Mouse (Mus musculus): ENCODE results near the gene Csk.

Gene Csk

GRCm38 (mm10) chr9:57657843-57658242 is 4.4 kb upstream of the Csk start:
- DNase-seq (ENCODE audit: low read depth, low spot score) = no peak

DNA sequence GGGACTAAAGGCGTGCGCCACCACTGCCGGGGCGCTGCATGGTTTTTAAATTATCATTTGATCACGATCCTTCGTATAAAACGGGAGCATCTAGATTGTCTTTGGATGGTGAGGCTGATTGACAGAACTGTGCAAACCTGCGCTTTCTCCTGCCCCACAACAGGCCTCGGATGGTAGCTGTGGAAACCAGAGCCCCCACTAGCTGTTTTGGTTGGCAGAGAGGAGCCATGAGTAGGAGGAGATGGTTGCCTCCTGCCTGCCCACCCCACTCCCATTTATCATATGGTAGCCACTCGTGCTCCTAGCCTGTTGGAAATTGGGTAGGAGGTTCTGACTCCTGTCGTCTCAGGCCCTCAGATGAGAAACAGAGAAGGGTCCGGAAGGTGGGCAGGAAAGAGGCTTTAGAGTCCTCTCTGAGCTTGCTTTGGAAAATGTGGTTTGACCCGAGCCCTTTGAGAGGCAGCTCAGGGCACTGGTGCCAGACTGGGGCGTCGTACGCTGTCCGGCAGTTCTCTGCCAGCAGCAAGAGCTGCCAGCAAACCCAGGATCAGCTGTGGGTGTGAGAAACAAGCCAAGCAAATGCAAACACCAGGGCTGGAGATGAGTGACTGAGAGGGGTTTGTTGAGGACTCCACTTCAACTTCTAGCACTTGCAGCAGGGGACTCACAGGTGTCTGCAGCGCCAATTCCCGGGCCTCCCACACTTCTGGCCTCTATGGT is 3.4 kb upstream of the Csk start:
- no peak for DNase-seq (ENCODE audit: low read depth, low spot score)

DNA sequence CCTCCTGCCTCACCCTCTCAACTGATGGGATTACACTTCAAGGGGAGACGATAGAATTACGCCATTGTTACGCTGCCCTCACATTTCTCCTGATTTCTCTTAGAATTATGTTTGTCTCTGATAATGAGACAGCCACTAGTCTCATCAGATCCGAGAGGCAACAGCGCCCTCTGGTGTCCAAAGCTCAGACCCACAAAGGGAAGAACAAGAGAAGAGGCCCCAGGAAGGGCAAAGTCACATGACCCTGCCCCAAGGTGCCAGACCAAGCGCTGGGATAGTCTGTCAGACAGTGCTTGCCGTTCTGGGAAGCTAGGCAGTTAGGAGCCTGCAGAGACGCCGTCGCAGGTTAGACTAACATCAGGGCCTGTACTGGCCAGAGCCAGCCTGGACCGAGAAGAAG is 2.3 kb upstream of the Csk start:
- DNase-seq (ENCODE audit: low read depth, low spot score) = peak; percentile 95

DNA sequence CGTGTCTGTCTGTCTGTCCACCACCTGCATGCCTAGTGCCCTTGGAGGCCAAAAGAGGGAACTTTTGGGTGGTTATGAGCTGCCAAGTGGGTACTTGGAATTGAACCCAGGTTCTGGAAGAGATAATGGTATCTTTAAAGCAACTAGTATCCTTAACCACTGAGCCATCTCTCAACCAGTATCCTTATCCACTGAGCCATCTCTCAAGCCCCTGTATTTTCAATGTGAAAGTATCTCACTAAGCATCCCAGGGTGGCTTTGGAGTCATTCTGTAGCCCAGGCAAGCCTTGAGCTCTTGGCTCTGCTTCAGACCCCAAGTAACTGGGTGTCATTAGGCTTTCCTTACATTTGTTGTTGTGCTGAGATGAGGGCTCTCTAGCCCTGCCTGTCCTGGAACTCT is 1.5 kb upstream of the Csk start:
- DNase-seq (ENCODE audit: low read depth, low spot score) = no peak

DNA sequence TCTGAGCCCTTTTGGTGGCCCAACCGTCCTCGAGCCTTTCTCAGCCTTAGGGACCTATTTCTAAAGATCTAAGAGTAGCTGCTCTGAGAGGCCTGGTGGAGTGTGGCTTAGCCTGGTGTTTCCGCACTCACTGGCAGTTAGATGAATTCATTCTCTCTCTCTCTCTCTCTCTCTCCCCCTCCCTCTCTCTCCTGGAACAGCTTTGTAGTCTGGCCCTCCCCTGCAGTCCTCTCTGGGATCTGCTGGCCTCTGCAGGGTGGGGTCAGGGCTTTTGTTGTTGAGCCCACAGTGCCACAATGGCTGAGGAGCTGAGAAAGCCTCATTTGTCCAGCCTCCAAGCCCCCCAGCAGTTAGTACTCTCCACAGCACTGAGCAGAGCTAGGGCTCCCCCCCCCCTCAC is 576 bp downstream of the Csk start:
- DNase-seq (ENCODE audit: low read depth, low spot score) = no peak

GRCm38 (mm10) chr9:57652351-57652750 is 1.1 kb downstream of the Csk start:
- no peak for DNase-seq (ENCODE audit: low read depth, low spot score)

GRCm38 (mm10) chr9:57650786-57651311 is 2.6 kb downstream of the Csk start:
- no peak for DNase-seq (ENCODE audit: low read depth, low spot score)

DNA sequence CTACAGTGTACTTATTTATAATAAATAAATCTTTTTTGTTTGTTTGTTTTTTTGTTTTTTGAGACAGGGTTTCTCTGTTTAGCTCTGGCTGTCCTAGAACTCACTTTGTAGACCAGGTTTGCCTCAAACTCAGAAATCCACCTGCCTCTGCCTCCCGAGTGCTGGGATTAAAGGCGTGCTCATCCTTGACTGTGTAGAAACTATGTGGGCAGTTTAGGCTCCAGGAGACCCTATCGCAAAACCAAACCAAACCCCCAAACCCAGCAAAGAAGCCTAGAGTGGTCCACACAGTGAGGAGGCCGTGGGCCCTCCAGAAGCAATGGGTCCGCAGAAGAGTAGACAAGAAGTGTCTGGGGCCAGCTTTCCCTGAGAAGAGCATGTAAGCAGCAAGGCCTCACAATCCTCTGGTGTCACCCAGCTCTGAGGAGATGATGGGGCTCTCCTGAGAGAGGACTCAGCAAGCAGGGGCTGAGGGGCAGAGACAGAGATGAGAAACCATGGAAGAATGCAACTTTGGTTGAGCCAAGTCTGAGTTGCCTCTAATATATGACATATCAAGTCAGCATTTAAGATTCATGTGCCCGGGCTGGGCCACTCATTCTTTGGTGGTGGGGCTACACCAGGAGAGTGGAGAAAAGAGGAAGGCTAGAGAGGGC is 3.2 kb downstream of the Csk start:
- DNase-seq (ENCODE audit: low read depth, low spot score) = no peak

GRCm38 (mm10) chr9:57647286-57648108 is 5.9 kb downstream of the Csk start:
- no peak for DNase-seq (ENCODE audit: low read depth, low spot score)

DNA sequence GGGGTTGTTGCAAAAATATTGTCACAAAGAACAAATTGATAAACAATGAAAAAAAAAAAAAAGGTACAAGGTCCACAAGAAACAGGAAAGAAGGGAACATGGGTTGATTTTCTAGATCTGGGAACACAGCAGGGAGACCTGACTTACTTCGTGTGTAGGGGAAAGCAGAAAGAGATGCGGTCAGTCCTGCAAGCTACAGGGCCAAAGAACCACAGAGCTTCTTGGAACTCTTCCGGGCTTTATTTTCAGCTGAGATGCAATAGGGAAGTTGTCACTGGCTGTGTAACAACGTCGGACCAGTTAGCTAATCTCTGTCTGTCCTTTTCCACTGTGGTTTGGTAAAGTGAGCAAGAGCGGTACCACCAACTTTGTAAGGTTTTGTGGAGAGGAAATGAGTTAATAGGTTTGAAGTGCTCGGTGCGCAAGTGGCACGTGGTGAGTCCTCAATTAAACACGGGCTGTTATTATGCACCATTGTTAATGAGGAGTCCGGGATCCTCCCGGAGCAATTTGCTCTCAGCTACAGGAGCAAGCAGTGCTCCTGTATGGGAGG is 6.8 kb downstream of the Csk start:
- no peak for DNase-seq (ENCODE audit: low read depth, low spot score)

DNA sequence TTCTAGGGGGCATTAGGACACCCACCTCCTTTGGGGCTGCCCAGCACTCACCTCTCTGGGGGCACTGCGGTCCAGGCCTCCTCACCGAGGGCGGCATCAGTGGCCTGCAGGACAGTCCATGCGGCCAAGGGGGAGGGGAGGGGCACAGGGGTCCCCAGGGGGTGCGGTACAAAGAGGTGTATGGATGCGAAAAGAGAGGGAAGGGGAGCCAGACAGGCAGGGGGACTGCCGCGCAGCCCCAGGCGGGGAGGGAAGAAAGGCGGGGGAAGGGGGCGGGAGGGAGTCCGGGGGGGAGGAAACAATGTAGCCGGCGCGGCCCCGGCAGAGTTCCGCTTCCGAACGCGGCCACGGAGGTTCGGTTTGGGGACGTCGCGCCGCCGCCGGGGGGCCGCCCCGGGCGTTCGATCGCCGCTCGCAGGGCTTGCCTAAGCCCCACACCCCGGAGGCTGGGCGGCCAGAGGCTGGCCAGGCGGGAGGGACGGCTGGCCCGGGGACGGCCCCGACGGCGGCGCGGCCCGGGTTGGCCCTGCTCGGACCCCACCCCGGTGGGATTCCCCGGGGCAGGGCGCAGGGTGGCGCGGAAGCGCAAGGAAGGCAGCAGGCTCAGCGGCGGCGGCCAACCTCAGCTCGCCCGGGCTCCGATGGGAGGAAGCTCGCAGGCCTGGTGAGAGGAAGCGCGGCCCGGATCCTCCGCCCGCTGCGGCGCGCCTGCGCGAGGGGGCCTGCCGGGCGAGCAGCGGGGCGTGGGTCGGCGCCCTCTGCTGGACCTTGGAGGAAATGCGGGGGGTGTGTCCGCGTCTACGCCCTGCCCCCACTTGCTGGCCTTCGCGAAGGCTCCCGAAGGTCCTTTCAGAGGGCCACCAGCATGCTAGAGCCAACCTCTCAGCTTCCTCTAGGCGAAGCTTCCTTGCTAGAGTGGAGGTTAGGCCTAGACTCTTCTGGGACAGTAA is 8.2 kb downstream of the Csk start:
- peak; percentile 86 for DNase-seq (ENCODE audit: low read depth, low spot score)

- DNase-seq (ENCODE audit: low read depth, low spot score) = no peak
Measured at GRCm38 (mm10) chr9:57644442-57644943, 8.9 kb downstream of the Csk start.

DNA sequence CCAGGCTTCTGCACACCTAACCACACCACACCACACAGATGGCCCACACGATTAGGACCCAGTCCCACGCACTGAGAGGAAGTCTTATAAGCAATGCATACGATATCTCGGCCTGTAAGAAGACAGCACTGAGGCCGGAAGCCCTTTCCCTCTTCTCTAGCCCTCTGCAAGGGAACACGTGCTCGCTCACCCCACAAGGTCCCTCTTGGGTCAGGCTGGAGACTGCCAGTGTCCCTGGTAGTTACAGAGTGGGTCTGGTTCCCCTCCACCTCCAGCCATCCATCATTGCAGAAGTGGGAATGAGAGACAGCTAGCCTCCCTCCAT is 9.6 kb downstream of the Csk start:
- no peak for DNase-seq (ENCODE audit: low read depth, low spot score)

GRCm38 (mm10) chr9:57643169-57643855 is 10.1 kb downstream of the Csk start:
- no peak for DNase-seq (ENCODE audit: low read depth, low spot score)

GRCm38 (mm10) chr9:57641775-57642550 is 11.5 kb downstream of the Csk start:
- DNase-seq (ENCODE audit: low read depth, low spot score) = no peak

- no peak for DNase-seq (ENCODE audit: low read depth, low spot score)
Measured at GRCm38 (mm10) chr9:57641022-57641421, 12.4 kb downstream of the Csk start.

DNA sequence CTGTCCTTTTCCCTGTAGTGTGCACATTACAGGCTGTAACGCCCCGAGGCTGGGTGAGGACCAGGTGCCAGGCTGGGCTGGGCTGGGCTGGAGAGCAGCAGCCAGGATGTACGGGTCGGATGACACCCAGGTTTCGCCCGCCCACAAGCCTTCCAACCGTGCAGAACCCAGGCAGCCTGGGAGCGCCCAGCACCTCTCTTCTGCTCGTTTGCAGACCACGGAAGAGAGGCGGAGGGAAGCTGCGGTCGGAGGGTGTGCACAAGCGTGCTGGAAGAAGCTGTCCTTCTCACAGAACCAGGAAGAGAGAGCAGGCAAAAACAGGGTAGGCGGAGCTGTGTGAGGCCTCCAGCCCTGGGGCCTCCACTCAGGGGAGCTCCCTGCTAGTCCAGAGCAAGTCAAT is 13.0 kb downstream of the Csk start:
- no peak for DNase-seq (ENCODE audit: low read depth, low spot score)

DNA sequence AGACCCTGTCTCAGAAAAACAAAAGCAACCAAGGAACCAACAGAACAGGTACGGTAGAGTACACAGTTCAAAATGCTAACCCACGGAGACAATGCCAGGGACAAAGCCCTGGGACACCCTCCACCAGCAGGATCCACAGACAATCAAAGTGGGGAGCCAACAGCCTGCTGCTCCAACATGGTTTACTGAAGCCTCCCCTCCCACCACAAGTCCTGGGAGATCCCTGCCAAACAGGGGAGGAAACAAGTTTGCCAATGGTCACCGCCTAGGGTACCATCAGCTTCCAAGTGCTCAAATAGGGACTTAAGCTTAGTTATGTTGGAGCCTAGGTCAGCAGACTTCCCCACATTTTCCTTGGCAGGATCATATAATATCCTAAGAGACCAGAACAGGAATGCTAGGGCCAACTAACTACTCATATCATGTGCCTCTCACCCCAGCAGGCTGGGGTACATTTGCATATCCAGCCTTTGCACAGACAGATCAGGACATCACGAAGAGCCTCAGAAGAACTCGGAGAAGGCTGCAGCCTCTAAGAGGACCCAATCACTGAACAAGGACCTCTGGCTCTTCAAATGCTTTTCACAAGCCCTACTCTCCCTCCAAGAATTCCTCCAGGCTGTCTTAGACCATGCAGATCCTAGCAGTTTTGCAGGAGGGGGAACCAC is 13.6 kb downstream of the Csk start:
- no peak for DNase-seq (ENCODE audit: low read depth, low spot score)

Data from retina, postnatal 7 days (tissue).